Mouse (Mus musculus) adrenal gland, postnatal 10 days (tissue): ENCODE data around the gene Gstm5. TPM values are rescaled to one million over a fixed set of nuclear protein-coding genes. Genes with fewer than 3 reads are reported as not detected.
A peak's percentile ranks its signal among the peaks of the same experiment; 100 is the strongest.
"Not testable (repeated sequence)": the region's sequence is repeated elsewhere in the genome, so short reads cannot be mapped to it uniquely, and the experiment has no call there.

ENCODE experiments used
- DNase-seq: peaks from one replicate; pipeline ENCODE4 v3.0.0; 2021; ENCODE audit warnings: mixed read lengths
- long read RNA-seq, 2 experiments: library from polyadenylated mRNA; stranded (forward); transcript quantifications; one replicate each; pipeline ENCODE4 v2.0.0; 2021
- total RNA-seq, 2 experiments: library from RNA; stranded (reverse); gene quantifications; 2 replicates each; pipeline ENCODE4 v1.2.3; 2021

The Gstm5 gene
- 10 to 100 TPM; 30.1 to 32.3 TPM for total RNA-seq
- long read RNA-seq, experiment 1, transcript Gstm5-201 (8 exons, 945 nt): major isoform, 34 of 39 reads
- long read RNA-seq, experiment 1, partial matches to known transcripts: 0 of 39 reads
- long read RNA-seq, experiment 1, other reads (novel, unspliced or antisense): 5 of 39 reads
- long read RNA-seq, experiment 2, transcript Gstm5-201 (8 exons, 945 nt): major isoform, 19 of 19 reads
- long read RNA-seq, experiment 2, partial matches to known transcripts: 0 of 19 reads
- long read RNA-seq, experiment 2, other reads (novel, unspliced or antisense): 0 of 19 reads

GRCm38 (mm10) chr3:107895720-107896569 lies at the start of gene Gstm5:
TSS of gene Gstm5 (plus strand) at chr3:107895821.
- DNase-seq: peak; percentile 91

GRCm38 (mm10) chr3:107846175-107846574 lies 49.4 kb upstream of the Gstm5 start:
- no peak for DNase-seq

- DNase-seq: no peak
Observed at GRCm38 (mm10) chr3:107846835-107847234, 48.8 kb upstream of the Gstm5 start.

GRCm38 (mm10) chr3:107848126-107848525 lies 47.5 kb upstream of the Gstm5 start:
- no peak for DNase-seq

- DNase-seq: no peak
Observed at GRCm38 (mm10) chr3:107849000-107849692, 46.5 kb upstream of the Gstm5 start.

- no peak for DNase-seq
Observed at GRCm38 (mm10) chr3:107849693-107850031, 46.0 kb upstream of the Gstm5 start.

GRCm38 (mm10) chr3:107850418-107851031 lies 45.1 kb upstream of the Gstm5 start:
- peak; percentile 84 for DNase-seq

GRCm38 (mm10) chr3:107852786-107853185 lies 42.8 kb upstream of the Gstm5 start:
- no peak for DNase-seq

- DNase-seq: no peak
Observed at GRCm38 (mm10) chr3:107853232-107854181, 42.1 kb upstream of the Gstm5 start.

GRCm38 (mm10) chr3:107855368-107855767 lies 40.3 kb upstream of the Gstm5 start:
- no peak for DNase-seq

- DNase-seq: no peak
Observed at GRCm38 (mm10) chr3:107857646-107858045, 38.0 kb upstream of the Gstm5 start.

- DNase-seq: not testable (repeated sequence)
Observed at GRCm38 (mm10) chr3:107861483-107861882, 34.1 kb upstream of the Gstm5 start.

GRCm38 (mm10) chr3:107862471-107862870 lies 33.1 kb upstream of the Gstm5 start:
- DNase-seq: no peak

GRCm38 (mm10) chr3:107863471-107863870 lies 32.1 kb upstream of the Gstm5 start:
- no peak for DNase-seq

GRCm38 (mm10) chr3:107863898-107864603 lies 31.6 kb upstream of the Gstm5 start:
- DNase-seq: peak; percentile 89

GRCm38 (mm10) chr3:107865364-107866091 lies 30.1 kb upstream of the Gstm5 start:
- DNase-seq: no peak

- peak; percentile 88 for DNase-seq
Observed at GRCm38 (mm10) chr3:107867086-107867485, 28.5 kb upstream of the Gstm5 start.

- no peak for DNase-seq
Observed at GRCm38 (mm10) chr3:107868452-107868851, 27.2 kb upstream of the Gstm5 start.

- DNase-seq: no peak
Observed at GRCm38 (mm10) chr3:107869097-107869496, 26.5 kb upstream of the Gstm5 start.

- DNase-seq: no peak
Observed at GRCm38 (mm10) chr3:107869925-107870324, 25.7 kb upstream of the Gstm5 start.
